Mouse (Mus musculus) lung, postnatal 0 days (tissue): Measurements from ENCODE around the gene Stk11.

ENCODE experiments used
- CTCF ChIP-seq: IDR thresholded peaks from 2 replicates; pipeline ENCODE4 v1.5.1; 2016; ENCODE audit warnings: antibody characterized with exemption, mild to moderate bottlenecking
- EP300 ChIP-seq: IDR thresholded peaks from 2 replicates; pipeline ENCODE4 v1.6.1; 2016; ENCODE audit warnings: antibody characterized with exemption, mild to moderate bottlenecking, control low read depth

- TF ChIP-seq CTCF (no peak), EP300 (peak; percentile 46; the same call in 1 of the 2 replicates)
Observed at GRCm38 (mm10) chr10:80107678-80108077, 7.9 kb upstream of the Stk11 start.
